Mouse (Mus musculus): ENCODE results near the gene Nap1l5. TPM values are rescaled to one million over a fixed set of nuclear protein-coding genes. Genes with fewer than 3 reads are reported as not detected.
A peak's percentile ranks its signal among the peaks of the same experiment; 100 is the strongest.

The Nap1l5 gene
- total RNA-seq, 2 experiments from 2014 or later: 337 to 344 TPM

DNA sequence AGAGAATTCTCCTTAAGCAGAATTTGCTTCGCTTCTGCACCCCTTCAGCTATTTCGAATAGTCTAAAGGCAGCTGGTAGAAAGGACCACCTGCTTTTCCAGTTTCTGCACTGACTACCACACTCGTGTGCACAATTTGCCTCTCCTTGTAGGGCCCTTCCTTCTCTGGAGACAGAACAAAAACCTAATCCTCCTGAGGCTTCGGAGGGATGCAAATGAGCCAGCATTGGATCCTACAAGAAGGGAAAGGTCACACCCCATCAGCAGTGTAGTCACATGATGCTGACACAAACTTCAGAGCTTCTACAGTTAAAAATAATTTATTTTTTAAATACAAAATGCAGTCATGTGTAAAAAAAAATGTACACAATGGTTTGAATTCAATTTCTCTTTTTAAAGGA is 24.3 kb upstream of the Nap1l5 start:
- TF ChIP-seq CTCF (IDR thresholded peaks at IDR 0.05): no peak
- intact Hi-C loops (cut with DNase I): loop anchor here (5.0 kb wide), 1 partner anchor 91 kb away; the partner anchor contains the start of gene Fam13a
- peak overlapping the region; percentile 12; the same call in 1 of the 2 replicates for H3K27ac ChIP-seq
- H3K4me3 ChIP-seq: no peak overlapping the region
- DNase-seq (ENCODE audit: extremely low spot score in 1 of 2, low spot score in 2 of 2): no peak

- no peak for TF ChIP-seq CTCF (IDR thresholded peaks at IDR 0.05)
- intact Hi-C loops (cut with DNase I): loop anchor here (5.0 kb wide), 1 partner anchor 92 kb away; the partner anchor contains the start of gene Fam13a
- DNase-seq (ENCODE audit: extremely low spot score in 1 of 2, low spot score in 2 of 2): no peak
- Histone ChIP-seq H3K27ac (peak overlapping the region; percentile 76), H3K4me3 (no peak overlapping the region)
Observed at GRCm38 (mm10) chr6:58929911-58930431, 23.1 kb upstream of the Nap1l5 start.

DNA sequence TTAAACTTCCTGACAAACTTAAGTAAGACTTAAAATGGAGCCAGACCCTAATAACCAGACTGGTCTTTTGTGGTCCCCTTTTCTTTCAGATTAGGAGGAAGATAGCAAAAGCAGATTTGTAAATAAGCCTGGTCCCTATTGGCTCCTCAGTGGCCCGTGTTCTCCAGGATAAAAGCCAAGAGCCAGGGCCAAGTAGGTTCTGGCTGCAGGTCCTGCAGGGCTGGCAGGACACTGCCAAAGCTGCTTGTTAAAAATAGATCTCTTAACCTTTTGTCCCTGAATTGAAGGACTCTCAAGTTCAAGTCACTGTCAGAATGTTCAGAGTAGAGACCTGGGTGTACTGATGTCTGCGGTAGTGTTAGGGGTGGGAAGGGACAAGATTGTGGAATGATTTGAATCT is 21.0 kb upstream of the Nap1l5 start:
- H3K27ac ChIP-seq: no peak overlapping the region
- no peak overlapping the region for H3K4me3 ChIP-seq
- intact Hi-C loops (cut with DNase I): no loop called here
- DNase-seq (ENCODE audit: extremely low spot score in 1 of 2, low spot score in 2 of 2): no peak
- TF ChIP-seq CTCF (IDR thresholded peaks at IDR 0.05): no peak

GRCm38 (mm10) chr6:58922511-58922910 is 15.6 kb upstream of the Nap1l5 start:
- no peak for TF ChIP-seq CTCF (IDR thresholded peaks at IDR 0.05)
- intact Hi-C loops (cut with DNase I): no loop called here
- DNase-seq (ENCODE audit: extremely low spot score in 1 of 2, low spot score in 2 of 2): no peak
- H3K4me3 ChIP-seq: no peak overlapping the region
- no peak overlapping the region for H3K27ac ChIP-seq

- no peak overlapping the region for H3K4me3 ChIP-seq
- intact Hi-C loops (cut with DNase I): no loop called here
- DNase-seq (ENCODE audit: extremely low spot score in 1 of 2, low spot score in 2 of 2): no peak
- no peak overlapping the region for H3K27ac ChIP-seq
- peak; percentile 51 for TF ChIP-seq CTCF (IDR thresholded peaks at IDR 0.05)
Observed at GRCm38 (mm10) chr6:58921623-58922022, 14.7 kb upstream of the Nap1l5 start.

- DNase-seq (ENCODE audit: extremely low spot score in 1 of 2, low spot score in 2 of 2): no peak
- Histone ChIP-seq H3K27ac (no peak overlapping the region), H3K4me3 (no peak overlapping the region)
- no peak for TF ChIP-seq CTCF (IDR thresholded peaks at IDR 0.05)
- intact Hi-C loops (cut with DNase I): no loop called here
Observed at GRCm38 (mm10) chr6:58920735-58921134, 13.9 kb upstream of the Nap1l5 start.

- DNase-seq (ENCODE audit: extremely low spot score in 1 of 2, low spot score in 2 of 2): peak in 1 of 2 experiments; percentile 4
- H3K27ac ChIP-seq: no peak overlapping the region
- no peak overlapping the region for H3K4me3 ChIP-seq
- intact Hi-C loops (cut with DNase I): no loop called here
- no peak for TF ChIP-seq CTCF (IDR thresholded peaks at IDR 0.05)
Observed at GRCm38 (mm10) chr6:58916498-58916897, 9.6 kb upstream of the Nap1l5 start.

DNA sequence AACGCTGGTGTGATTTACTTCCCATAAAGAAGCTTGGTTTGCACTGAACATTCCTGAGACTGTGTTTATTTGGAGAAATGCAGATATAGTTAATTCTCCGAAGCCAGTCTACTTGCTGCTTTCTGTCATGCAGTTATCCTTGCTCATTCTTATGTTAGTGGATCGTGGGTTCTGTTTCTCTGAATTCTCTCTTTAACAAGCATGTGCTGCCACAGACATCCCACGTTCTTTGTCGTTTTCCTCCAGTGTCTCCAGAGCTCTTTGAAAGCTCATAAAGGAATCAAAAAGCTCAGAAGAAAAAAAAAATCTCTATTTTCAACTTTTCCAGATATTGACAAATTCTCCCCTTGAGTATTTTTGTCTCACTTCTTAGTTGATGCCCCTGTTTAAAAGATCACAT is 7.1 kb upstream of the Nap1l5 start:
- no peak for DNase-seq (ENCODE audit: extremely low spot score in 1 of 2, low spot score in 2 of 2)
- Histone ChIP-seq H3K27ac (no peak overlapping the region), H3K4me3 (no peak overlapping the region)
- no peak for TF ChIP-seq CTCF (IDR thresholded peaks at IDR 0.05)
- intact Hi-C loops (cut with DNase I): no loop called here

DNA sequence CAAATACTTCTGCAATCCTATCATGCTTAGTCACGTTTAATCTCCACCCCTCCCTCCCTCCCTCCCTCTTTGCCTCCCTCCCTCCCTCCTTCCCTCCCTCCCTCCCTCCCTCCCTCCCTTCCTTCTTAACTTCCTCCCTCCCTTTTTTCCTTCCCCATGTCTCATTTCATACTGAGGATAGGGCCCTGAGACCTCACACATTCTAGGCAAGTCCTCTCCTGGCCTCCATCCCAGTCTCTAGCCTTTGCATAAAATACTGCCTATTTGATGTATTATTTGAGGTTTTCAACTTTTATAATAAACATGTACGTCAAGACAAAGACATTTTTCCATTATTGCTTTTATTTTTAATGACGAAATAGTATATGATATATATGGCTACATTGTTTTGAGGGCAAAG is 6.7 kb upstream of the Nap1l5 start:
- intact Hi-C loops (cut with DNase I): no loop called here
- DNase-seq (ENCODE audit: extremely low spot score in 1 of 2, low spot score in 2 of 2): no peak
- TF ChIP-seq CTCF (IDR thresholded peaks at IDR 0.05): no peak

DNA sequence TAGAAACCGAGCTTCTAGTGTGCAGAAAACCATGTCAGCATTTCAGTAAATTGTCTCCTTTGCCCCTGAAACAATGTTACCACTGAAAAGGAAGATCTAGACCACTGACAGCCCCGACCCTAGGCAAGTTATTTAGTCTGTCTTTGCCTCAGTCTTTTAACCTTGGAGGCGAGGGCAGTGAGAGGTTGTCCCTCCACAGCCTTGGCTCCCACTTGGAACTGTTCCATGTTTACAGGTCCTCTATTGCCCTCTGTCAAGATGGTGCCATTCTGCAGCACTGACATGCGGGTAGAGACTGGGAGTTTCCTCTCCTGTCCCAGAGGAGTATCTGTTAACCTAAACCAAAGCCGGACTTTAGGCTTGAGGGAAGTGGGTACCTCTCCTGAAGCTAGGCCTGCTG is 6.0 kb upstream of the Nap1l5 start:
- no peak for TF ChIP-seq CTCF (IDR thresholded peaks at IDR 0.05)
- Histone ChIP-seq H3K4me3 (no peak overlapping the region), H3K27ac (no peak overlapping the region)
- intact Hi-C loops (cut with DNase I): no loop called here
- DNase-seq (ENCODE audit: extremely low spot score in 1 of 2, low spot score in 2 of 2): no peak

More for the DNA sequence above, 6.7 kb upstream of the Nap1l5 start:
- H3K27ac ChIP-seq: no peak overlapping the region
- H3K4me3 ChIP-seq: no peak overlapping the region

DNA sequence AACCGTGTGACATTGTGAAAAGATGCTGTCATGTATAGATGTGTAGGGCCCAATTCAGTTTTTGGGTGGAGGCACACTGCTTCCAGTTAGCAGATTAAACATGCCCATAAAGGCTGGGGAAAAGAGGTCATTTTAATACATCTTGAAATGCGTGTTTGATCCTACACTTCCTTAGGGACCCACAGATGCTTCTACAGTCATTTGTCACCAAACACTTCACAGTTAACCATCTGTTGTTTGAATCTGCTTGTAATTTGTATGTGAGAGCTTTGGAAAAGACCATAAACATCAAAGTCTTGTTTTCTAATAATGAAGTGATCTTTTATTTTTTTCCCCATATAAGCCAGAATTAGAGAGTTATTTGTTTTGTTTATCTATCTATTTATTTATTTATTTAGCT is 915 bp upstream of the Nap1l5 start:
- no peak for DNase-seq (ENCODE audit: extremely low spot score in 1 of 2, low spot score in 2 of 2)
- no peak for TF ChIP-seq CTCF (IDR thresholded peaks at IDR 0.05)
- Histone ChIP-seq H3K27ac (peak overlapping the region; percentile 85), H3K4me3 (no peak overlapping the region)
- intact Hi-C loops (cut with DNase I): loop anchor here (5.0 kb wide), 1 partner anchor 40 kb away; no protein-coding TSS in a partner anchor

DNA sequence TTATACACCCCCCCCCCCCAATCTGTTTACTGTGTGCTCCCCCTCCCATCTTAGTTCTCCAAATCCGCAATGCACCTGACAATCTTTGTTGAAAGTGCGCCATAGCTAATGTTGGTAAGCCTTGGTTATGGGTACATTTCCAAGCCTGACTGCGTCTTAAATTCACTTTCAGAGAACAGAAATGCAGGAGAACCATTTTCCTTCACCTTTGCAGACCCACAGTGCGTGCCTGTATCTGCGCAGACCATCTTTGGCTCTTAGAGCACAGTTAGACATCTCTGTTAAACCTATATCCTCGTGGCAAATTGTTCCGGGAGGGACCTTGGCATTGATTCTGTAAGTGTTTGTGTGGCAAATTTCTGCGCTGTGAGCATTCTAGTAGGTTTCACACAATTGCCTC is 460 bp upstream of the Nap1l5 start:
- intact Hi-C loops (cut with DNase I): loop anchor here (5.0 kb wide), 1 partner anchor 40 kb away; no protein-coding TSS in a partner anchor
- H3K27ac ChIP-seq: peak overlapping the region; percentile 85
- no peak for TF ChIP-seq CTCF (IDR thresholded peaks at IDR 0.05)
- peak overlapping the region; percentile 16; the same call in 1 of the 2 replicates for H3K4me3 ChIP-seq
- DNase-seq (ENCODE audit: extremely low spot score in 1 of 2, low spot score in 2 of 2): no peak

DNA sequence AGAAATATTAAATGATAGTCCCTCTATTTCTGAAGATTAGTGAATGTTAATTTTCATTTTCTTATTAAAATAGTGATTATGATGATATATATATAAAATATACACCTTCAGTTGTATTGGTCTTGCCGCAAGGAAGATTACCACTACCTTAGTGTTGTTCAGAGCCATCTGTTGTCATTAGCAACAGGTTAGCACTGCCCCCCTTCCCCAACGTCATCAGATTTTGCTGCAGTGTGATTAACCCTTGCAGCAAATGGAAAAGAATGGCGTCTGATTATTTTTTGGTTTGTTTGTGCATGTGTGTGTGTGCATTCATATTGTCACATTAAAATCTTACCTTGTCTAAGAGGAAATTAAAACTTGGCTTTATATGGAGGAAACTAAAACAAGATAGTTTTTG is 2.3 kb downstream of the Nap1l5 start:
- intact Hi-C loops (cut with DNase I): no loop called here
- Histone ChIP-seq H3K27ac (no peak overlapping the region), H3K4me3 (peak overlapping the region; percentile 66)
- DNase-seq (ENCODE audit: extremely low spot score in 1 of 2, low spot score in 2 of 2): no peak
- no peak for TF ChIP-seq CTCF (IDR thresholded peaks at IDR 0.05)
